In the genomic region with DNA sequence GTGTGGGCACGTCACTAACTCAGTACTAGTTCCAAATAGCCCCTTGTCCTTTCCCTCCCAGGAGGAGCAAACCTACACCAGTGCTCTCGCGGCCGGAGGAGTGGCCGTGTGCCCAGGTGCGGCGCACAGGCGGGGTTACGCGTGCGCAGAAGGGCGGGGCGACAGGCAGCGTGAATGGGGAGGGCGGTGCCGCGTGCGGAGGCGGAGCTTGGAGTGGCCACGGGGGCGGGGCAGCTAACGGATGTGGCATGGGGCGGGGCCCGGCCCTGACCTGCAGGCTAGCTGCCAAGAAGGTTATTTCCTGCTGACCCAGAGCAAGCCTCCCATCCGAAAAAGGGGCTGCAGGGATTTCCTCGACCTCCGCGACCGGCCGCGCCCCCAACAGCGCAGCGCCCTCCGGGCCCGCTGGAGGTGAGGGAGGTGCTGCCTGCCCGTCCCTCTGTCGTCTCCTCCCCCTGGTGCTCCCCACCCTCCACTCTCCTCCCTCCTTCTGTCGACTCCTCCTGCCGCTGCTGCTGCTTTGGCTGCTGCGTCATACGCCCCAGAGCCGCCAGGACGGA, we compare ENCODE assay signal across 8 mouse cellular contexts. TPM values are rescaled to one million over a fixed set of nuclear protein-coding genes. Genes with fewer than 3 reads are reported as not detected.
DNase-seq lines count a peak whose midpoint lies in the region; ATAC-seq lines count a peak whose summit lies in the region.

TSS of gene Phf1 (plus strand) at position 214 of the 560 bp plus-strand sequence.

- peaks cover 55% of the 10 kb centered on the region for H3K36me3 ChIP-seq in embryonic facial prominence, embryonic 13.5 days
- peaks cover 74% of the 10 kb centered on the region for H3K36me3 ChIP-seq in limb, embryonic 10.5 days
- peaks cover 50% of the 10 kb centered on the region for H3K36me3 ChIP-seq in midbrain, embryonic 12.5 days

- no peaks in the 10 kb centered on the region for H3K27me3 ChIP-seq in embryonic facial prominence, embryonic 13.5 days
- H3K27me3 ChIP-seq in limb, embryonic 10.5 days (ENCODE audit: low read depth, poor library complexity, severe bottlenecking) = no peaks in the 10 kb centered on the region
- no peaks in the 10 kb centered on the region for H3K27me3 ChIP-seq in midbrain, embryonic 12.5 days

- WGBS in embryonic facial prominence, embryonic 13.5 days = under 1% methylated on average over 43 of the region's 43 CpGs
- WGBS in limb, embryonic 10.5 days = under 1% methylated on average over 43 of the region's 43 CpGs
- under 1% methylated on average over 40 of the region's 43 CpGs for WGBS in midbrain, embryonic 12.5 days

- peak within 1 kb of the TSS; percentile 89 for H3K9ac ChIP-seq in embryonic facial prominence, embryonic 13.5 days
- H3K9ac ChIP-seq in midbrain, embryonic 12.5 days (replicated peaks) = peak within 1 kb of the TSS; percentile 79

- H3K27ac ChIP-seq in embryonic facial prominence, embryonic 13.5 days = peak within 1 kb of the TSS; percentile 86
- H3K27ac ChIP-seq in limb, embryonic 10.5 days = peak within 1 kb of the TSS; percentile 88
- H3K27ac ChIP-seq in midbrain, embryonic 12.5 days (replicated peaks) = peak within 1 kb of the TSS; percentile 77

- peaks cover 27% of the 10 kb centered on the region for H3K4me1 ChIP-seq in embryonic facial prominence, embryonic 13.5 days
- peaks cover 37% of the 10 kb centered on the region for H3K4me1 ChIP-seq in limb, embryonic 10.5 days
- H3K4me1 ChIP-seq in midbrain, embryonic 12.5 days = peaks cover 26% of the 10 kb centered on the region

- peak; percentile 96 for DNase-seq in 3134 (ENCODE audit: extremely low read depth, insufficient read length, low spot score)
- DNase-seq in adrenal gland, postnatal 4 days (ENCODE audit: low spot score in 2 of 2) = peak; percentile 97 to 98
- DNase-seq in heart, adult 18-20 months = peak; percentile 97 to 99
- DNase-seq in kidney, adult 18-20 months = peak; percentile 99
- peak; percentile 99 for DNase-seq in limb, embryonic 10.5 days (ENCODE audit: low spot score)
- DNase-seq in skeletal muscle tissue, adult 2 months (ENCODE audit: low read depth, low spot score) = peak; percentile 95

- ATAC-seq in embryonic facial prominence, embryonic 13.5 days (ENCODE audit: insufficient number of reproducible peaks, insufficient read depth, low FRiP score, low TSS enrichment, low read depth) = peak; percentile 83
- ATAC-seq in midbrain, embryonic 12.5 days (ENCODE audit: low FRiP score, low read depth) = peak; percentile 82

- H3K9me3 ChIP-seq in embryonic facial prominence, embryonic 13.5 days = no peaks in the 10 kb centered on the region
- no peaks in the 10 kb centered on the region for H3K9me3 ChIP-seq in limb, embryonic 10.5 days (replicated peaks)
- H3K9me3 ChIP-seq in midbrain, embryonic 12.5 days = no peaks in the 10 kb centered on the region

- H3K4me3 ChIP-seq in embryonic facial prominence, embryonic 13.5 days = peak within 1 kb of the TSS; percentile 79
- H3K4me3 ChIP-seq in limb, embryonic 10.5 days = peak within 1 kb of the TSS; percentile 78
- H3K4me3 ChIP-seq in midbrain, embryonic 12.5 days = peak within 1 kb of the TSS; percentile 63

- H3K4me2 ChIP-seq in embryonic facial prominence, embryonic 13.5 days = peak within 1 kb of the TSS; percentile 92
- peak within 1 kb of the TSS; percentile 81 for H3K4me2 ChIP-seq in midbrain, embryonic 12.5 days (replicated peaks)

RNA-seq across cellular contexts. Expression of gene Phf1, which starts in this region (rescaled TPM):
- 10 to 100 TPM; 32.0 to 33.4 TPM for total RNA-seq in adrenal gland, postnatal 4 days (2021)
- 12.7 and 15.4 TPM in 2 replicates for polyA plus RNA-seq in embryonic facial prominence, embryonic 13.5 days (2015; fragmentation: Nextera tagmentation; extraction: Ambion mirVana)
- 10 to 100 TPM; 15.3 to 16.5 TPM for total RNA-seq in heart, adult 18-20 months (2021)
- polyA plus RNA-seq in limb, embryonic 10.5 days (2016; fragmentation: Nextera tagmentation; extraction: Ambion mirVana) = 3.5 and 5.0 TPM in 2 replicates
- polyA plus RNA-seq in midbrain, embryonic 12.5 days (2016; fragmentation: Nextera tagmentation; extraction: Ambion mirVana) = 11.6 and 11.9 TPM in 2 replicates

Comparison
In these comparisons a context has a peak if more than half of its experiments do, and no peak if none do; other contexts are left out.
1. Peak in every context shown above with its lines: DNase-seq, ATAC-seq, H3K4me3 ChIP-seq and H3K27ac ChIP-seq.